25 mouse cellular contexts compared by ENCODE assay signal in the genomic region with DNA sequence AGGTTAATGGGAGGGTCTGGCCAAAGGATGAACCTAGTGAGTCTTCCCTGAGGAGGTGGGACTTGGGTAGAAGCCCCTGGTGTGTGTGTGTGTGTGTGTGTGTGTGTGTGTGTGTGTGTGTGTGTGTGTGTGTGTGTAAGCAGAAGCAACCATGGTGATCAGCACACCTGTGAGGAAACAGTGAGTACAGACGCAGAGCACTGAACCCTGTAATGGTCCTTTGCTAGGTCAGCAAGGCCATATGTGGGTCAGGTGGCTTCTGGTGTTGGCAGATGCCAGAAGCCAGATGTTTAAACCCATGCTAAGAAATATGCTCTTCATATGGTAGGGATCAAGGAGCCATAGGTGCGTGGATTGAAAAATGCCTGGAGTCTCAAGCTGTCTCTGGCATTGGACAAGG. TPM values are rescaled to one million over a fixed set of nuclear protein-coding genes. Genes with fewer than 3 reads are reported as not detected.
DNase-seq lines count a peak whose midpoint lies in the region; ATAC-seq and TF ChIP-seq lines count a peak whose summit lies in the region.
"Had no signal": no experiment of that assay in that cellular context is flagged by ENCODE, and none has a peak within 500 bp of the region (broad histone marks: within the 10 kb centered on the region; RNA-seq: fewer than 3 reads in every experiment).

No protein-coding gene starts in this region.

- no peaks in the 10 kb centered on the region for H3K9me3 ChIP-seq in heart, embryonic 11.5 days (replicated peaks; ENCODE audit: control insufficient read depth, low read length)
- H3K9me3 ChIP-seq in liver, postnatal 0 days (ENCODE audit: low read length): no peaks in the 10 kb centered on the region
- no peaks in the 10 kb centered on the region for H3K9me3 ChIP-seq in limb, embryonic 10.5 days (replicated peaks)
- H3K9me3 ChIP-seq: forebrain, embryonic 10.5 days; G1E; hindbrain, embryonic 10.5 days; limb, embryonic 12.5 days; liver, embryonic 12.5 days; midbrain, embryonic 15.5 days; neural tube, embryonic 12.5 days had no signal

- ATAC-seq in heart, embryonic 11.5 days (replicated peaks; ENCODE audit: insufficient number of reproducible peaks, low FRiP score, low TSS enrichment): no peak
- ATAC-seq in liver, postnatal 0 days: no peak
- ATAC-seq: hindbrain, postnatal 0 days; intestine, embryonic 16.5 days; midbrain, embryonic 15.5 days; Patski had no signal

- TF ChIP-seq POLR2A in heart, adult 2 months (IDR thresholded peaks at IDR 0.05; ENCODE audit: insufficient read depth, low read depth, low read length): no peak

- WGBS in heart, embryonic 11.5 days (ENCODE audit: insufficient replicate concordance): 87% methylated on average over 2 of the region's 2 CpGs
- 100% methylated on average over 2 of the region's 2 CpGs for WGBS in heart, adult 2 months
- WGBS in liver, postnatal 0 days (ENCODE audit: insufficient replicate concordance): 81% methylated on average over 2 of the region's 2 CpGs
- WGBS in limb, embryonic 10.5 days: 49% methylated on average over 2 of the region's 2 CpGs

- no peak for DNase-seq in heart, adult 2 months
- no peak for DNase-seq in liver, postnatal 0 days
- no peak for DNase-seq in liver
- DNase-seq in B cell, adult 2 months: peak; percentile 18 to 34
- DNase-seq in limb, embryonic 10.5 days (ENCODE audit: low spot score): peak; percentile 40
- no peak for DNase-seq in lung, postnatal 25 days (ENCODE audit: low spot score)
- DNase-seq: adrenal gland, adult 2 months; cerebellum, adult 11-12 months; cerebellum, postnatal 10 days; gastrocnemius, postnatal 25 days; kidney, adult 9 months; kidney, postnatal 14 days; lung, adult 2 months had no signal

- no peaks in the 10 kb centered on the region for H3K27me3 ChIP-seq in heart, embryonic 11.5 days (ENCODE audit: control insufficient read depth, insufficient read depth, low read length)
- no peaks in the 10 kb centered on the region for H3K27me3 ChIP-seq in heart, adult 2 months (ENCODE audit: control insufficient read depth, insufficient read depth, low read length)
- no peaks in the 10 kb centered on the region for H3K27me3 ChIP-seq in liver, postnatal 0 days (ENCODE audit: insufficient read depth, low read length)
- peaks cover 55% of the 10 kb centered on the region for H3K27me3 ChIP-seq in limb, embryonic 10.5 days (ENCODE audit: low read depth, poor library complexity, severe bottlenecking)
- H3K27me3 ChIP-seq: midbrain, embryonic 15.5 days; Patski had no signal

- H3K27ac ChIP-seq in heart, embryonic 11.5 days (ENCODE audit: low read depth, low read length): peak overlapping the region; percentile 60; the same call in 1 of the 2 replicates
- no peak overlapping the region for H3K27ac ChIP-seq in heart, adult 2 months
- peak overlapping the region; percentile 70 for H3K27ac ChIP-seq in liver, postnatal 0 days (ENCODE audit: low read depth)
- H3K27ac ChIP-seq in limb, embryonic 10.5 days: 0 out of 2 replicates have a peak overlapping the region, but pooled peaks have one; percentile 37
- H3K27ac ChIP-seq: limb, embryonic 12.5 days; liver, embryonic 12.5 days; midbrain, embryonic 15.5 days; neural tube, embryonic 12.5 days had no signal

- intact Hi-C loops in heart, adult 2 months (cut with DNase I): no loop called here

- H3K9ac ChIP-seq in heart, embryonic 11.5 days (ENCODE audit: low read depth, low read length): peak overlapping the region; percentile 47; the same call in 1 of the 2 replicates
- no peak overlapping the region for H3K9ac ChIP-seq in heart, adult 2 months (ENCODE audit: low read depth, low read length)
- H3K9ac ChIP-seq in liver, postnatal 0 days (replicated peaks): no peak overlapping the region
- H3K9ac ChIP-seq: limb, embryonic 12.5 days; liver, embryonic 12.5 days; midbrain, embryonic 15.5 days had no signal

- no peak for TF ChIP-seq CTCF in heart, adult 2 months (IDR thresholded peaks at IDR 0.05)
- no peak for TF ChIP-seq CTCF in liver, postnatal 0 days (IDR thresholded peaks at IDR 0.05; ENCODE audit: low read depth)

- no peak overlapping the region for H3K4me3 ChIP-seq in heart, embryonic 11.5 days (ENCODE audit: low read depth, low read length)
- no peak overlapping the region for H3K4me3 ChIP-seq in heart, adult 2 months
- no peak overlapping the region for H3K4me3 ChIP-seq in liver, postnatal 0 days (ENCODE audit: low read depth, low read length)
- H3K4me3 ChIP-seq in limb, embryonic 10.5 days: no peak overlapping the region
- H3K4me3 ChIP-seq: forebrain, embryonic 10.5 days; hindbrain, embryonic 10.5 days; limb, embryonic 12.5 days; liver, embryonic 12.5 days; midbrain, embryonic 15.5 days; neural tube, embryonic 12.5 days had no signal

- H3K36me3 ChIP-seq in heart, embryonic 11.5 days (ENCODE audit: control insufficient read depth, insufficient read depth, low read length): no peaks in the 10 kb centered on the region
- no peaks in the 10 kb centered on the region for H3K36me3 ChIP-seq in heart, adult 2 months (ENCODE audit: control insufficient read depth, insufficient read depth, low read length)
- H3K36me3 ChIP-seq in liver, postnatal 0 days (replicated peaks; ENCODE audit: insufficient read depth, low read length): no peaks in the 10 kb centered on the region
- H3K36me3 ChIP-seq in limb, embryonic 10.5 days: no peaks in the 10 kb centered on the region
- H3K36me3 ChIP-seq: forebrain, embryonic 10.5 days; G1E; hindbrain, embryonic 10.5 days; limb, embryonic 12.5 days; liver, embryonic 12.5 days; midbrain, embryonic 15.5 days; neural tube, embryonic 12.5 days had no signal

- H3K79me2 ChIP-seq in heart, adult 2 months (replicated peaks; ENCODE audit: control insufficient read depth, insufficient read depth, low read length): no peaks in the 10 kb centered on the region

- no peak overlapping the region for H3K4me2 ChIP-seq in heart, embryonic 11.5 days
- H3K4me2 ChIP-seq in liver, postnatal 0 days (ENCODE audit: low read depth, low read length): no peak overlapping the region
- H3K4me2 ChIP-seq: midbrain, embryonic 15.5 days had no signal

- H3K4me1 ChIP-seq in heart, embryonic 11.5 days (ENCODE audit: control insufficient read depth, insufficient read depth, low read length): peaks cover 40% of the 10 kb centered on the region
- peaks cover 7% of the 10 kb centered on the region for H3K4me1 ChIP-seq in heart, adult 2 months (ENCODE audit: control insufficient read depth, insufficient read depth, low read length)
- peaks cover 10% of the 10 kb centered on the region for H3K4me1 ChIP-seq in liver, postnatal 0 days (ENCODE audit: insufficient read depth)
- peaks cover 60% of the 10 kb centered on the region for H3K4me1 ChIP-seq in limb, embryonic 10.5 days

- TF ChIP-seq EP300 in heart, adult 2 months (IDR thresholded peaks at IDR 0.05; ENCODE audit: insufficient read depth, low read depth, low read length): no peak
- TF ChIP-seq EP300 in liver, postnatal 0 days (IDR thresholded peaks at IDR 0.05; ENCODE audit: low read depth): no peak

RNA-seq across cellular contexts. Expression of a gene that starts 11.5 kb away (rescaled TPM):
- 6.1 and 6.5 TPM in 2 replicates for polyA plus RNA-seq in heart, embryonic 11.5 days (2014; fragmentation: Nextera tagmentation; extraction: Ambion mirVana)
- total RNA-seq in heart, adult 2 months (2021): under 1 TPM; 0.48 to 0.81 TPM
- polyA plus RNA-seq in heart, adult 2 months (2012; rRNA removed): 0.61 and 0.64 TPM in 2 replicates
- polyA plus RNA-seq in liver, postnatal 0 days (2015; fragmentation: Nextera tagmentation; extraction: Ambion mirVana): 0.16 and 0.19 TPM in 2 replicates
- 2.1 and 4.3 TPM in 2 replicates for polyA plus RNA-seq in limb, embryonic 10.5 days (2016; fragmentation: Nextera tagmentation; extraction: Ambion mirVana)
- total RNA-seq: gastrocnemius, postnatal 25 days; megakaryocyte-erythroid progenitor cell, adult 5-6 weeks had no signal
- polyA plus RNA-seq: G1E had no signal

Comparison
In these comparisons a context has a peak if more than half of its experiments do, and no peak if none do; other contexts are left out.
1. DNase-seq: peak in B cell, adult 2 months (2 of 2) and limb, embryonic 10.5 days (single experiment); none in heart, adult 2 months (0 of 2), liver, postnatal 0 days (single experiment), liver (single experiment) and lung, postnatal 25 days (single experiment).